Mouse (Mus musculus) heart, adult 11 months (tissue): ENCODE measurements around the gene Chpf2.

Experiments
- DNase-seq: peaks from one replicate; pipeline ENCODE4 v3.0.0; 2022

Gene Chpf2

GRCm38 (mm10) chr5:24605321-24605979 is 18.9 kb downstream of the Chpf2 start:
- DNase-seq = peak; percentile 86

GRCm38 (mm10) chr5:24605980-24606665 is 19.6 kb downstream of the Chpf2 start:
- peak; percentile 94 for DNase-seq

- no peak for DNase-seq
Observed at GRCm38 (mm10) chr5:24609388-24609787, 22.8 kb downstream of the Chpf2 start.

- DNase-seq = peak; percentile 91
Observed at GRCm38 (mm10) chr5:24611366-24612301, 25.1 kb downstream of the Chpf2 start.

- no peak for DNase-seq
Observed at GRCm38 (mm10) chr5:24612302-24612649, 25.7 kb downstream of the Chpf2 start.

- peak; percentile 72 for DNase-seq
Observed at GRCm38 (mm10) chr5:24615097-24615496, 28.6 kb downstream of the Chpf2 start.

GRCm38 (mm10) chr5:24618921-24619320 is 32.4 kb downstream of the Chpf2 start:
- no peak for DNase-seq

GRCm38 (mm10) chr5:24620116-24620515 is 33.6 kb downstream of the Chpf2 start:
- DNase-seq = peak; percentile 73

GRCm38 (mm10) chr5:24620626-24621025 is 34.1 kb downstream of the Chpf2 start:
- peak; percentile 85 for DNase-seq

GRCm38 (mm10) chr5:24622386-24623040 is 36.0 kb downstream of the Chpf2 start:
- peak; percentile 84 for DNase-seq

GRCm38 (mm10) chr5:24623041-24623985 is 36.8 kb downstream of the Chpf2 start:
- DNase-seq = peak; percentile 90

- peak; percentile 92 for DNase-seq
Observed at GRCm38 (mm10) chr5:24623986-24624821, 37.7 kb downstream of the Chpf2 start, which contains the start of gene Smarcd3. Gene Smarcd3 (minus strand): TSS chr5:24624411.

GRCm38 (mm10) chr5:24624822-24625120 is 38.2 kb downstream of the Chpf2 start:
- no peak for DNase-seq

GRCm38 (mm10) chr5:24629712-24630111 is 43.2 kb downstream of the Chpf2 start:
- no peak for DNase-seq

GRCm38 (mm10) chr5:24635093-24635492 is 48.6 kb downstream of the Chpf2 start:
- DNase-seq = no peak

GRCm38 (mm10) chr5:24635526-24636141 is 49.1 kb downstream of the Chpf2 start:
- DNase-seq = no peak

GRCm38 (mm10) chr5:24636987-24637386 is 50.4 kb downstream of the Chpf2 start:
- DNase-seq = no peak

GRCm38 (mm10) chr5:24638131-24638530 is 51.6 kb downstream of the Chpf2 start:
- DNase-seq = no peak

- peak; percentile 84 for DNase-seq
Observed at GRCm38 (mm10) chr5:24639081-24639480, 52.5 kb downstream of the Chpf2 start.
